Mouse (Mus musculus): Measurements from ENCODE around the gene Taf15. TPM values are rescaled to one million over a fixed set of nuclear protein-coding genes. Genes with fewer than 3 reads are reported as not detected.

Taf15 gene
- polyA plus RNA-seq, 1 experiment from 2014 or later, result 13.4 TPM

DNA sequence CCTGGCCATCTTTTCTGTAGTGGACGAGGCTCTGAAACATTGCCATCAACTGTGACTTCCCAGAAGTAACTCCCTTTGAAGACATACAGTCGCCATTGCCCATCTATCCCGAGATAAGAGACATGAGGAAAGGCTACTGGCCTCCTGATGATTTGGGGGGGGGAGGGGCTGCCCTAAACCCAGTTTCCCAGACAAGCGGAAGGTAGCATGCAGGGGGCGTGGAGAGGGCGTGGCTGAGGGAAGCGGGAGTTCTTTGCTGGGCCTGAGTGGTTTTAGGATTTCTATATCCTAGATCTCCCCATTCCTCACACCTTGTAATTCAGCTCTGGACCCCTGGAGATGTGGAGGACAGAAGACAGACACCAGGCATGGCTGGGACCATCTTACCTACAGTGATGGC, 29.1 kb upstream of the Taf15 start:
- Histone ChIP-seq H3K4me3 (replicated peaks) (no peak overlapping the region), H3K27me3 (replicated peaks) (peaks cover 48% of the 10 kb centered on the region), H3K4me1 (peaks cover 38% of the 10 kb centered on the region), H3K36me3 (no peaks in the 10 kb centered on the region), H3K9ac (no peak overlapping the region), H3K9me3 (no peaks in the 10 kb centered on the region), H3K27ac (no peak overlapping the region), H3K4me2 (no peak overlapping the region)
- 4% methylated on average over 7 of the region's 7 CpGs for WGBS
- ATAC-seq (ENCODE audit: insufficient read depth, low FRiP score, low read depth), result no peak

DNA sequence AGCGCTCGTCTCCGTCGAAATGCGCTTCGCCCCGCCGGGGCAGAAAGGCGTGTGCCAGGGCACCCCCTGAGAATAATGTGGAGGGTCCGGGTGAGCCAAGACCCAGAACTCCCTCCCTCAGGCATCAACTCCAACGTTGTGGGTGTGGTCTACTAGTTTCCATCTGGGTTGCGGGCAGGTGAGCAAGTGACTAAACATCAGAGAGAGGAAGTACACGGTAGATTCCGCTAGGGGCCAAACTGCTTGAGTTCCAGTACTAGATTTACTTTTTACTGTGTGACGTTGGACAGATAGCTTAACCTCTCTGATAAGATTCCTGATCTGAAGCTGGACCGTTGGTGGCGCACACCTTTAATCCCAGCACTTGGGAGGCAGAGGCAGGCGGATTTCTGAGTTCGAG, 27.9 kb upstream of the Taf15 start:
- Histone ChIP-seq H3K9ac (no peak overlapping the region), H3K4me2 (peak overlapping the region; percentile 49), H3K4me3 (replicated peaks) (peak overlapping the region; percentile 22), H3K9me3 (no peaks in the 10 kb centered on the region), H3K27ac (no peak overlapping the region), H3K36me3 (no peaks in the 10 kb centered on the region), H3K4me1 (peaks cover 40% of the 10 kb centered on the region), H3K27me3 (replicated peaks) (peaks cover 48% of the 10 kb centered on the region)
- 26% methylated on average over 19 of the region's 19 CpGs for WGBS
- no peak for ATAC-seq (ENCODE audit: insufficient read depth, low FRiP score, low read depth)

DNA sequence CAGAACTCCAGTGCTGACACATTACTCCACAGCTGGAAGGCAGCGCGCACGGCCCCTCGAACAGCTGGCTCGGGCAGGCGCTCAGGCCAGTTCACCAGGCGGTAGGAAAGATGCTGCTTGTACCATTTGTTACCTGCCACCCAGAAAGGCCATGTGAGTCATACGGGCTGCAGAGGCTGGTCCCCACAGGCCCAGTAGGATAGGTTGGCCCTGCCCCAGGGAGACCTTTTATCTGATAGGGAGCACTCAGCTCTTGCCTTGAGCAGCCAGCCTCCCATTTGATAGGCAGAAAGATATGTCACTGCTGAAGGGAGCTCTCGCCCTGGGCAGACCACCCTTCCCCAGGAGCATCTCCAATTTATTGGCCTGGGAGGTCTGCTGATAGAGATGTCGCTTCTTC, 25.3 kb upstream of the Taf15 start:
- no peaks in the 10 kb centered on the region for H3K9me3 ChIP-seq
- no peak for ATAC-seq (ENCODE audit: insufficient read depth, low FRiP score, low read depth)
- peak overlapping the region; percentile 32; the same call in 1 of the 2 replicates for H3K27ac ChIP-seq
- peaks cover 33% of the 10 kb centered on the region for H3K27me3 ChIP-seq (replicated peaks)
- H3K4me3 ChIP-seq (replicated peaks), result no peak overlapping the region
- H3K9ac ChIP-seq, result no peak overlapping the region
- H3K4me2 ChIP-seq, result no peak overlapping the region
- 59% methylated on average over 10 of the region's 10 CpGs for WGBS
- no peaks in the 10 kb centered on the region for H3K36me3 ChIP-seq
- peaks cover 34% of the 10 kb centered on the region for H3K4me1 ChIP-seq

DNA sequence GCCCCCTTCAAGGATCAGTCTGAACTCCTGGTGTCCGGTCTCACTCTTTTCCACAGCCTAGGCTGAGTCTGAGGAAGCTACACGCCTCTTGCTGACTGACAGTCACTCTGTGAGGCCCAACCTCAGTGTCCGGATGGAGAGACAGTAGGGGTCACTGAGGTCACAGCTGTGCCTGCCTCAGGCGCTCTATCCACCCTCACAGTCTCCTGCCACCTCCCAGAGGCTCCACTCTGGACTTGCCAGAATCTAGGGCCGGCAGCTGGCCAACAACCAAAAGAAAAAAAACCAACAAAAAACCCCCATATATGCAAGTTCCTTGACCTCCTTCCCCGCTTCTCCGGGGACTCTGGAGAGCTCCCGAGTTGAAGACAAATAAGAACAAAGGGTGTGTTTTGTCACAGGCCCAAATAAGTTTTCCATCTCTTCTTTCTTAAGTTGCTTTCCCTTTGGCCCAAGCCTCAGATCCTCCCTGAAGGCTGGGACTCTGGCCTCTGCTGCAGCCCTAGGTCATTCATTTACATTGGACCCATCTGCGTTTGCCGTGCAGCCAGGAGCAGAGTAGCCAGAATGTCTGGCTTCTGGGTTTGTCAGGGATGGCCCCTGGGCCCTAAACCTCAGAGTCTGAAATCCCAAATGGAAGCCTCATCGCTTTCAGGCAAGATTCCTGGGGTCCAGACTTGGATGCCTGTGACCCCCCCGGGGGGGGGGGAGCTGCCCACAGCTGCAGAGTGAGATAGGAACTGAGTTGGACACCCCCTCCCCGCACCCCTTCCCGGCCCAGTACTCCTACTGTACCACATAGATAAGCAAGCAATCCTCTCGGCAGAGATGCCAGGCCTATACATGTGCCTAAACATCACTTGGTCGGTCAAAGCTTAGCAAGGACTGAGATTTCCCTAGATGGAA, 24.6 kb upstream of the Taf15 start:
- Histone ChIP-seq H3K4me2 (no peak overlapping the region), H3K36me3 (no peaks in the 10 kb centered on the region), H3K9me3 (no peaks in the 10 kb centered on the region), H3K27ac (peak overlapping the region; percentile 33), H3K27me3 (replicated peaks) (peaks cover 27% of the 10 kb centered on the region), H3K4me3 (replicated peaks) (no peak overlapping the region), H3K4me1 (peaks cover 30% of the 10 kb centered on the region), H3K9ac (no peak overlapping the region)
- ATAC-seq (ENCODE audit: insufficient read depth, low FRiP score, low read depth), result 0 out of 2 replicates have a peak, but pooled peaks have one; percentile 29
- WGBS, result 43% methylated on average over 16 of the region's 16 CpGs

DNA sequence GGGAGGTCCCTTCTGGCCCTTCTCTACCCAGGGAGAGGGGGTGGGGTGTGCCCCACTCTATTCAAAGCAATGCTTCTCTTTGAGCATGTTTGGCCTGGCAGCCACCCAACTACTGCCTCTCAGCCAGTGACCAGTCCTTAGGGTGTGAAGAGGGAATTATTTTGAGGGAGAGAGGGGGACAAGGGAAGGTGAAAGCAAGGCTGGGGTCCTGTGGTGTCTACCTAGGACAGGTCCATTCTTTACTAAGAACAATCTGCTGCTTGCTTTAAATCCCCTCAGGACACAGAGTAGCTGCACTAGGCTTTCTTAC, 24.0 kb upstream of the Taf15 start:
- no peak overlapping the region for H3K9ac ChIP-seq
- no peak for ATAC-seq (ENCODE audit: insufficient read depth, low FRiP score, low read depth)
- no peaks in the 10 kb centered on the region for H3K9me3 ChIP-seq
- H3K4me1 ChIP-seq, result peaks cover 24% of the 10 kb centered on the region
- peak overlapping the region; percentile 33; the same call in 1 of the 2 replicates for H3K27ac ChIP-seq
- peaks cover 20% of the 10 kb centered on the region for H3K27me3 ChIP-seq (replicated peaks)
- H3K4me3 ChIP-seq (replicated peaks), result no peak overlapping the region
- H3K36me3 ChIP-seq, result no peaks in the 10 kb centered on the region
- no peak overlapping the region for H3K4me2 ChIP-seq

DNA sequence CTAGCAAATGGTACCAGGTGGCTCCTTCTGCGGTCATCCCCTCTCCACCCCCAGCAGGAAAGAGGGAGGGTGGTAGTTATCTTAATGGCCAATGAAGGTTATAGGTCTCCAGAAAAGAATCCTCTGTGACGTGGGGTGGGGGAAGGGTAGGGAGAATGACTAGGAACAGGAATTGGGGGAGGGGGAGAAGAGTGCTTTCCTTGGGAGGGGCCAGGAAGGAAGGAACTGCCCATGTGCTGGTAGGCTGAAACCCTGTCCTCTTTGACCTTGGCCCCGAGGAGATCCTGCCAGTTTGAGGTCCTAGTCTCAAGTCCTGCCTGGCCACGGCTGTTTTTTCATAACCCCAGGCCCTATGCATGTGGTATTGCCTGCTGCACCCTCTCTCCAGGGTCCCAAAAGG, 23.6 kb upstream of the Taf15 start:
- H3K9ac ChIP-seq, result no peak overlapping the region
- no peak overlapping the region for H3K4me2 ChIP-seq
- H3K4me1 ChIP-seq, result peaks cover 23% of the 10 kb centered on the region
- no peaks in the 10 kb centered on the region for H3K9me3 ChIP-seq
- H3K4me3 ChIP-seq (replicated peaks), result no peak overlapping the region
- H3K27me3 ChIP-seq (replicated peaks), result peaks cover 16% of the 10 kb centered on the region
- H3K27ac ChIP-seq, result no peak overlapping the region
- no peaks in the 10 kb centered on the region for H3K36me3 ChIP-seq
- ATAC-seq (ENCODE audit: insufficient read depth, low FRiP score, low read depth), result no peak
- 33% methylated on average over 4 of the region's 4 CpGs for WGBS

DNA sequence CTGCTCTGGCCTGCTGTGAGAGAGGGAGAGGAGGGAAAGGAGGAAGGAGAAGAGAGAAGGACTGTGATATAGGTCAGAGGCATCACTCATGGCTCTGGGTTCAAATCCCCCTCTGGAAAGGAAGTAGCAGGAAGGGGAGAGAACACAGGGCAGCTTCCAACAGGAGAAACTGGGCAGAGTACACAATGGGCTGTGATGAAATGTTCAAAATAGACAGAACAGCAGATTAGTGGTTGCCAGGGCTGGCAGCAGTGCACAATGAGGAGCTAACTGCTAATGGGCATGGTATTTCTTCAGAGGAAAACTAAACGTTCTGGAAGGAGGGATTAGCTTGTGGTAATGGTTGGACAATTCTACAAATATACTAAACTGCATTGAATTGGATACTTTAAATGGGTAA, 22.3 kb upstream of the Taf15 start:
- WGBS, result 43% methylated on average over 1 of the region's 1 CpGs
- Histone ChIP-seq H3K9me3 (no peaks in the 10 kb centered on the region), H3K4me1 (peaks cover 24% of the 10 kb centered on the region), H3K4me2 (no peak overlapping the region), H3K4me3 (replicated peaks) (no peak overlapping the region), H3K27me3 (replicated peaks) (0 out of 2 replicates have a peak, but pooled peaks cover 4% of the 10 kb centered on the region), H3K9ac (no peak overlapping the region), H3K27ac (no peak overlapping the region), H3K36me3 (no peaks in the 10 kb centered on the region)
- no peak for ATAC-seq (ENCODE audit: insufficient read depth, low FRiP score, low read depth)

DNA sequence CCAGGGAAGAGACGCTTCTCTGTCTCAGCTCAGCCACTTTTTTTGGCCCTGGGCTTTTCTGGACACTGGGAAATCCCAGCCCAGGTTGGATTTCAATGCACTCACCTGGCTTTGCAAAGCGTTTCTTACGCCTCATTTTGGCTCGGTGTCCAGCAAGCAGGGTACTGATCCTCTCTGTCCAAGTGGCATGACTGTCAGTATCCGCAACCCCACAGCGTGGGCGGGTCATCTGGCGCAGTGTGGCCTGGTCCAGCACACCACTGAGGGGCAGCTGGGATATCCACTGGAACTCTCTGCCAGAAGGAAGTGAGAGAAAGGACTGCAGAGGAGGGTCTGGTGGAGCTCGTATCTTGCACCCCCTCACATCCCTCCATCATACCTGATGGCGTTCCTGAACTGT, 21.6 kb upstream of the Taf15 start:
- no peak overlapping the region for H3K4me2 ChIP-seq
- H3K27ac ChIP-seq, result no peak overlapping the region
- 84% methylated on average over 10 of the region's 10 CpGs for WGBS
- peaks cover 24% of the 10 kb centered on the region for H3K4me1 ChIP-seq
- no peaks in the 10 kb centered on the region for H3K9me3 ChIP-seq
- H3K4me3 ChIP-seq (replicated peaks), result no peak overlapping the region
- no peaks in the 10 kb centered on the region for H3K36me3 ChIP-seq
- no peak overlapping the region for H3K9ac ChIP-seq
- H3K27me3 ChIP-seq (replicated peaks), result 0 out of 2 replicates have a peak, but pooled peaks cover 4% of the 10 kb centered on the region
- ATAC-seq (ENCODE audit: insufficient read depth, low FRiP score, low read depth), result no peak

DNA sequence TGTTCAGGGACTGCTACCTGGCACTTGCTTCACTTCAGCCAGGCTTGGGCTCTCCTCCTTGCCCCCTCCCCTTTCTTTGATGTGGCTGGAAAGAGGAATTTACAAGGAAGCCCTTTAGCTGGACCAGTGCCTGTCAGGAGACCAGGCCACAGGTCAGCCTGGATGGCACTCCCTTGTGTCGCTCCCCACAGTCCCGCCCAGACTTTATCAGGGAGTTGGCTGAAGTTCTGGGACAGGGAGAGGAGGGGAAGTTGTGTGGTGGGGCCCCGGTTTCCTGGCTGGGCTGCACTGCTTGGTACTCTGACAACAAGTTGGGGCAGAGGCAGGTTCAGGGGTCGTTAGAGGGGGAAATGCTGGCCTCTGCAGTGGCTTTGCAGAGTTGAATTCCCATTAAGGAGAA, 18.3 kb upstream of the Taf15 start:
- H3K9ac ChIP-seq, result no peak overlapping the region
- ATAC-seq (ENCODE audit: insufficient read depth, low FRiP score, low read depth), result peak; percentile 56; the same call in 1 of the 2 replicates
- H3K4me1 ChIP-seq, result peaks cover 14% of the 10 kb centered on the region; the same call in 1 of the 2 replicates
- WGBS, result 9% methylated on average over 4 of the region's 4 CpGs
- no peaks in the 10 kb centered on the region for H3K36me3 ChIP-seq
- H3K4me2 ChIP-seq, result no peak overlapping the region
- no peak overlapping the region for H3K4me3 ChIP-seq (replicated peaks)
- no peaks in the 10 kb centered on the region for H3K9me3 ChIP-seq
- H3K27ac ChIP-seq, result peak overlapping the region; percentile 74
- no peaks in the 10 kb centered on the region for H3K27me3 ChIP-seq (replicated peaks)

DNA sequence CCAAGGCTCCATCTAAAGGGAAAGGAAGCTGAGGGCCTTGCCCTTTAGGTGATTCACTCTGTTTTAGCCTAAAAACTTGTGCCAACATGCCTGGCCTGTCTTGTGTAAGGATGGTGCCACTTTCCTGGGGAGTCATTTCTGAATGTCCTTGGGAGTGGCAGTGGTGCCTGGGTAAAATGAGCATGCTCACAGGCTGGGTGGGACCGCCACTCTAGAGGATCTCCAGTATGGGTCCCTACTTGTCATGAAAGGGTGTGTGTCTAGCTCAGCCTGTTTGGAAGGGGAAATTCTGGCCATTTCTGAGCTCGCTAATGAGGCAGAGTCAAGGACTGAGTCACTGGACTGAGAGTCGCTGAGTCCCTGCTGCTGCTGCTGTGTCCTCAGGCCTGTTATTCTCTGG, 17.3 kb upstream of the Taf15 start:
- peak overlapping the region; percentile 74 for H3K27ac ChIP-seq
- no peak overlapping the region for H3K4me3 ChIP-seq (replicated peaks)
- no peak for ATAC-seq (ENCODE audit: insufficient read depth, low FRiP score, low read depth)
- WGBS, result 62% methylated on average over 3 of the region's 3 CpGs
- H3K4me1 ChIP-seq, result peaks cover 14% of the 10 kb centered on the region; the same call in 1 of the 2 replicates
- no peaks in the 10 kb centered on the region for H3K27me3 ChIP-seq (replicated peaks)
- no peaks in the 10 kb centered on the region for H3K9me3 ChIP-seq
- H3K4me2 ChIP-seq, result no peak overlapping the region
- no peaks in the 10 kb centered on the region for H3K36me3 ChIP-seq
- no peak overlapping the region for H3K9ac ChIP-seq

DNA sequence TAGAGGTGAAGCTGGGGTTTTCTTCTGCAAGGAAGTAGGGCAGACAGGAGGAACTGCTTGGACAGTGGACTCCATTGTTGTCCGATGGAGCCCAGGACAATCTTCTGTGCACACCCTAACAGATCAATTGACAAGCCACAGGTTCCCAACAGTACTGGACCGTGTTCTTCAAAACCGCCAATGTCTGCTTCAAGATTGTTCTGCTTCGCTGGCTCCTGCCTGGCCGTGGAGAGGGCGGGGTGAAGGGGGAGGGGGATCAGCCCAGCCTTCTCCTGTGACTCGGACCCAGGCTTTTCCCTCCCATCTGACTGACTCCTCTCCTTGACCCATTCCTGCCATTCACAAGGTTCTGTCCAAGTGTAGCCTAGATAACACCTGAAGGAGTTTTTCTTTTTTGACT, 15.6 kb upstream of the Taf15 start:
- no peak overlapping the region for H3K4me2 ChIP-seq
- H3K9me3 ChIP-seq, result no peaks in the 10 kb centered on the region
- H3K27ac ChIP-seq, result peak overlapping the region; percentile 63; the same call in 1 of the 2 replicates
- no peak for ATAC-seq (ENCODE audit: insufficient read depth, low FRiP score, low read depth)
- H3K27me3 ChIP-seq (replicated peaks), result no peaks in the 10 kb centered on the region
- H3K4me3 ChIP-seq (replicated peaks), result no peak overlapping the region
- 52% methylated on average over 7 of the region's 7 CpGs for WGBS
- no peaks in the 10 kb centered on the region for H3K36me3 ChIP-seq
- peaks cover 14% of the 10 kb centered on the region; the same call in 1 of the 2 replicates for H3K4me1 ChIP-seq
- H3K9ac ChIP-seq, result no peak overlapping the region

DNA sequence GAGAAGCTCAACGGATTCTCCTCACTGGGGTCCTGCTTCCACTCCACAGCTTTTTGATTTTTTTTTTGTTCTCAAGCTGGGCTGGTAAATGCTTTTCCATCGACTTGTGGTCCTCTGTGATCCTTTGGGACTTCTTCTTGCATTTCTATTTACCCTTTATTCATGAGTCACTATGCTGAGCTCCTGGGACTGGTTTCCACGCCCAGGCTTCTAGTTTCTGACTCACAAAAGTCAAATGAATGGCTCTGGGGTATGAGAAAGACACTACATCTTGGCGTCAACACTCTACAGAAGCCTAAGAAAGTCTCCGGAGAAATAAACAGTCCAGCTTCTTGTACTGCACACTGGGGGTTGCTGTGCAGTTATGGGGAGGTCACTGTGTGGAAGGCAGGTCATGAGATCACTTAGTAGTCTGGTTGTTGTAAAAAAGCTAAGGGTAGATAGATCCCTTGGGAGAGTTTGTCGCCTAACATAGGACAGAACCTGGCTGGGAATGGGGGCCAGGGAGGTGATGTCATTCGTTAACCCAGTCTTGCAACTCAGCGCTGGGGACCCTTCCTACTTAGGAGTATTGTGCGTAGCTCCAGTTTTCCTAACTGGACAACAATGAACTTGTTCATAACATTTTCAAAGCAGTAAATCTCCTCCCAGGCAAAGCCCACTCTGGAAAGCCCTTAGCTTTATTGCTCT, 14.8 kb upstream of the Taf15 start:
- Histone ChIP-seq H3K4me3 (replicated peaks) (no peak overlapping the region), H3K9me3 (no peaks in the 10 kb centered on the region), H3K27ac (peak overlapping the region; percentile 63), H3K36me3 (no peaks in the 10 kb centered on the region), H3K9ac (no peak overlapping the region), H3K4me2 (no peak overlapping the region), H3K4me1 (peaks cover 14% of the 10 kb centered on the region; the same call in 1 of the 2 replicates), H3K27me3 (replicated peaks) (0 out of 2 replicates have a peak, but pooled peaks cover 3% of the 10 kb centered on the region)
- 44% methylated on average over 9 of the region's 9 CpGs for WGBS
- ATAC-seq (ENCODE audit: insufficient read depth, low FRiP score, low read depth), result no peak

Data from stomach, embryonic 15.5 days (tissue).